Mouse (Mus musculus) forebrain, embryonic 15.5 days (tissue): Measurements from ENCODE around the gene Vps11. TPM values are rescaled to one million over a fixed set of nuclear protein-coding genes. Genes with fewer than 3 reads are reported as not detected.
A peak's percentile ranks its signal among the peaks of the same experiment; 100 is the strongest.
"Not testable (repeated sequence)": the region's sequence is repeated elsewhere in the genome, so short reads cannot be mapped to it uniquely, and the experiment has no call there.

Experiments
- ATAC-seq: fragments of 200-750 bp; cut with Nextera tagmentation; replicated peaks from 2 replicates; pipeline ENCODE4 v1.8.0; 2017; ENCODE audit warnings: mild to moderate bottlenecking, moderate TSS enrichment, moderate library complexity
- H3K27ac ChIP-seq: fragments of 300-500 bp; sonication (generic); replicated peaks from 2 replicates; pipeline ENCODE4 v1.5.1; 2015; ENCODE audit warnings: mild to moderate bottlenecking, inconsistent platforms
- H3K27me3 ChIP-seq: fragments of 300-500 bp; sonication (generic); 2 replicates; pipeline ENCODE4 v1.6.1; 2015; ENCODE audit warnings: inconsistent platforms
- H3K36me3 ChIP-seq: fragments of 300-500 bp; sonication (generic); 2 replicates; pipeline ENCODE4 v1.6.1; 2015; ENCODE audit warnings: mild to moderate bottlenecking, inconsistent platforms
- H3K4me1 ChIP-seq: fragments of 300-500 bp; sonication (generic); 2 replicates; pipeline ENCODE4 v1.6.1; 2015; ENCODE audit warnings: inconsistent platforms
- H3K4me2 ChIP-seq: fragments of 300-500 bp; sonication (generic); replicated peaks from 2 replicates; pipeline ENCODE4 v1.6.1; 2015; ENCODE audit warnings: mild to moderate bottlenecking, inconsistent platforms
- H3K4me3 ChIP-seq: fragments of 300-500 bp; sonication (generic); 2 replicates; pipeline ENCODE4 v1.5.1; 2015; ENCODE audit warnings: mild to moderate bottlenecking, inconsistent platforms
- H3K9ac ChIP-seq: fragments of 300-500 bp; sonication (generic); replicated peaks from 2 replicates; pipeline ENCODE4 v1.6.1; 2015; ENCODE audit warnings: mild to moderate bottlenecking, inconsistent platforms
- H3K9me3 ChIP-seq: fragments of 300-500 bp; sonication (generic); 2 replicates; pipeline ENCODE4 v1.6.1; 2016; ENCODE audit warnings: inconsistent platforms
- WGBS: fragments of 180-500 bp; shearing (Covaris S2); methylation state at CpG from one replicate; pipeline ENCODE4 v1.1.7; 2015; ENCODE audit warnings: mixed read lengths; 5-methylcytosine and 5-hydroxymethylcytosine counted together
- polyA plus RNA-seq: library from polyadenylated mRNA; unstranded; fragments of >200 nt; fragmentation: Nextera tagmentation; extraction: Ambion mirVana; gene quantifications from 2 replicates; pipeline ENCODE4 v1.2.1, GENCODE M21; 2015

Gene Vps11
- polyA plus RNA-seq, 1 experiment from 2014 or later, result 42.3 TPM

DNA sequence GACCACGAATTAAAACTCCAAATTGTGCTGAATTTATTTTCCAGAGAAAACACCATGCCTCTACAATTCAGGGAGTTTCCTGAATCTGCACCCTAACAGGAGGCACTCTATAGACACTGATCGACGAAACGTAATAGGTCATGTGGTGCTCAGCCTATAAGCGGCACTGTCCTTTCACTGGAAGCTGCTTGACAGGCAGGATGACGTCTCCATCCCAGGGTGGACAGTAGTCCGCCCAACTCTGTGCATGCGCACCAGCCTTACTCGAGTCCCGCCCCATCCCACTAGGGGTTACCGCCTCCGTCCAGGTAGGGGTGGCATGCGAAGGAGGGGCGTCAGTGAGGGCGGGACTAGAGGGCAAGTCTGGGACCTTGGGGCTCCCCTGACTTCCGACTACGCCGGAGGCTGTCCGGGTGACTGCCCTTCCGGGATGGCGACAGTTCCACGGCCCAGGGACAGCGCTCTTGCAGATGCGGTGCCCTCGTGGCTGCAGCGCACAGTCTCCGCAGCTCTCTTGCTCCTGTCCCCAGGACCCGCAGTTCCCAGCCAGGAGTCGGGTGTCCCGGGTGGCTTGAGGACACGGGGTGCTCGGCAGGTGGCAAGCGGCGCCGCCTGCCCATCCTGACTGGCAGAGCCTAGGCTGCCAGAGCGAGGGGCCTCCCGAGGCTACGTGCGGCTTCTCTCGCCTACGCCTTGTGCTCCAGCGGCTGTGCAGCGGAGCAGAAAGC, 35.4 kb upstream of the Vps11 start, which contains the start of gene Slc37a4:
Slc37a4 (plus strand) TSS at position 169 of the 728 bp plus-strand sequence.
- Histone ChIP-seq H3K27me3 (no peaks in the 10 kb centered on the region), H3K4me3 (peak within 1 kb of the TSS; percentile 61), H3K36me3 (peaks cover 18% of the 10 kb centered on the region), H3K4me2 (peak within 1 kb of the TSS; percentile 90), H3K9me3 (no peaks in the 10 kb centered on the region), H3K27ac (peak within 1 kb of the TSS; percentile 77), H3K4me1 (peaks cover 14% of the 10 kb centered on the region), H3K9ac (peak within 1 kb of the TSS; percentile 74)
- WGBS, result 0% methylated on average over 43 of the region's 43 CpGs
- peak; percentile 98 for ATAC-seq

DNA sequence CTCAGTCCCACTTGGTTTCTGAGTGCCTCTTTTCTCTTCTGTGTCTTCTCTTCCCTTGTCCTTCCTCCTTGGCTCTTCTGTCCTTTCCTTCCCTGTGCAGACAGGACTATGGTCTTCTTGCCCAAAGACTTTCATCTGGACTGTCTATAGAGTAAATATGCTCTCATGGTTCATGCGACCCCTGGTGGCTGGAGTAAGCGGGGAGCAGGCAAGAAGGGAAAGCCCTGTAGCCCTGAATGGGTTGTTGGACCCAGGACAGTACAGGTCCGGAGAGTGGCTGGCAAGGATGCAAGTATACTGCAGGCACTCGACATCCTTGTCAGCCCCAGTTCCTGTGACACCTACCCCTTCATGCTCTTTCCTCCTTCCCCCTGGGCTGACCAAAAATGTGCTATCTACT, 30.0 kb upstream of the Vps11 start:
- H3K4me1 ChIP-seq, result no peaks in the 10 kb centered on the region
- peaks cover 44% of the 10 kb centered on the region for H3K36me3 ChIP-seq
- H3K27ac ChIP-seq, result no peak overlapping the region
- no peak; the same call in 1 of the 2 replicates for ATAC-seq
- H3K27me3 ChIP-seq, result no peaks in the 10 kb centered on the region
- no peaks in the 10 kb centered on the region for H3K9me3 ChIP-seq
- H3K4me2 ChIP-seq, result no peak overlapping the region
- H3K4me3 ChIP-seq, result no peak overlapping the region
- H3K9ac ChIP-seq, result no peak overlapping the region
- WGBS, result 40% methylated on average over 4 of the region's 4 CpGs

DNA sequence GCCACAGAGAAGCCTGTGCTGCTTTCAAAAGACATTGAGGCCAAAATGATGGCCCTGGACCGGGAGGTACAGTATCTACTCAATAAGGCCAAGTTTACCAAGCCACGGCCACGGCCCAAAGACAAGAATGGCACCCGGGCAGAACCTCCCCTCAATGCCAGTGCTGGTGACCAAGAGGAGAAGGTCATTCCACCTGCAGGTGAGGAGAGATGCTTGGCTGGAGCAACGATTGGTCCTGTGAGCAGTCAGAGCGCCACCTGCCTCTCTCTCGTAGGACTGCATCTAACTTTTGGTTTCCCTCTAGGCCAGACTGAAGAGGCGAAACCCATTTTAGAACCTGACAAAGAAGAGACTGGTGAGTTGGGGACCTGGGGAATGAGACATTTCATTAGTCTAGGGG, 27.8 kb upstream of the Vps11 start:
- no peak overlapping the region for H3K9ac ChIP-seq
- no peak for ATAC-seq
- H3K4me1 ChIP-seq, result no peaks in the 10 kb centered on the region
- H3K27me3 ChIP-seq, result no peaks in the 10 kb centered on the region
- 60% methylated on average over 8 of the region's 8 CpGs for WGBS
- no peak overlapping the region for H3K27ac ChIP-seq
- H3K9me3 ChIP-seq, result no peaks in the 10 kb centered on the region
- peaks cover 66% of the 10 kb centered on the region for H3K36me3 ChIP-seq
- no peak overlapping the region for H3K4me3 ChIP-seq
- no peak overlapping the region for H3K4me2 ChIP-seq

DNA sequence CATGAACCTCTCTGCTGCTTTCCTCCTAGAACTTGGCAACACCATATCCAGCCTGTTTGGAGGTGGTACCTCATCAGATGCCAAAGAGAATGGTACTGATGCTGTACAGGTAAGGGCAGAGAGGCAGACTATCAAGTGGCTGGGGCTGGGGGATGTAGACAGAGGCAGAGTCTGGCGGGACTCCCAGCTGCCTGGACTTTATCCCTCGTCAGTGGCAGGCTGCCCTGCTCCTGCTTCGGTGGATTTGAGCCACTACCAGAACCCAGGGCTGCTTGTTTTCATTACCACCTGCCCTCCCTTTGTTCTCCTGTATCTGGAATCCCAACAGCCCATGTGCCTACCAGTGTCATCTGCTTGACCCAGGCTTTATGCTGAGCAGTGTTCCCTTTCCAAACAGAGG, 25.8 kb upstream of the Vps11 start:
- H3K4me3 ChIP-seq, result no peak overlapping the region
- ATAC-seq, result no peak
- no peak overlapping the region for H3K9ac ChIP-seq
- no peaks in the 10 kb centered on the region for H3K9me3 ChIP-seq
- no peak overlapping the region for H3K4me2 ChIP-seq
- 72% methylated on average over 3 of the region's 3 CpGs for WGBS
- no peaks in the 10 kb centered on the region for H3K27me3 ChIP-seq
- no peak overlapping the region for H3K27ac ChIP-seq
- H3K4me1 ChIP-seq, result no peaks in the 10 kb centered on the region
- peaks cover 87% of the 10 kb centered on the region for H3K36me3 ChIP-seq

DNA sequence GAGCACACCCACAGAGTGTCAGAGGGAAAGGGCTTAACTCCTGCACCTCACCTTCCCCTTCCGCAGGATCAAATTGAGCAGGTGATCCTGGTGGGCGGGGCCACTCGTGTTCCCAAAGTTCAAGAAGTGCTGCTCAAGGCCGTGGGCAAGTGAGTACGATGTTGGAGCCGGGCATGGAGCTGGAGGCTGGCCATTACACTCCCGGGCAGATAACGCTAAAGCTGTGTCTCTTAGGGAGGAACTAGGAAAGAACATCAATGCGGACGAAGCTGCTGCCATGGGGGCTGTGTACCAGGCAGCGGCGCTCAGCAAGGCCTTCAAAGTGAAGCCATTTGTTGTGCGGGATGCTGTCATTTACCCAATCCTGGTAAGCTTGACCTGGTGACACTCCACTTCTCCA, 23.1 kb upstream of the Vps11 start:
- Histone ChIP-seq H3K4me2 (no peak overlapping the region), H3K27ac (no peak overlapping the region), H3K36me3 (peaks cover 87% of the 10 kb centered on the region), H3K4me1 (peaks cover 17% of the 10 kb centered on the region), H3K9ac (no peak overlapping the region), H3K4me3 (no peak overlapping the region), H3K9me3 (no peaks in the 10 kb centered on the region), H3K27me3 (no peaks in the 10 kb centered on the region)
- ATAC-seq, result no peak
- 94% methylated on average over 13 of the region's 13 CpGs for WGBS

DNA sequence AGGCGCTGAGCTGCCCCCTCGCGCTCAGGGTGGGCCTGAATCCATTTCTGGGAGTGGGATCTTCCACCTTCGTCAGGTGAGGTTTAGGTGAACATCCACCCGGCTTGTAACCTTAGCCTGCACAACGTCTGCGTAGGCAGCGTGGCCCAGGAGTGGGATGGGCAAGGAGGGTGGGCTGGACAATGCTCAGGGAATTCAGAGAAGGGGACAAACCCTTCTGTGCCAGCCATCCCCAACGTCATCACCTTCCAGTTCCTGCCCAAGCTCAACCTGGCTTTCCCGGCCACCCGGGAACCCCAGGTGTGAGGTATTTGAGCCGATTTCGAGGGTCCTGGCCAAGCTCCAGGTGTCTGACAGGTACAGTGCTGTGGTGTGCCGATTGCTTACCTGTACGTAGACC, 18.4 kb upstream of the Vps11 start:
- H3K4me3 ChIP-seq, result peak overlapping the region; percentile 89
- 7% methylated on average over 15 of the region's 15 CpGs for WGBS
- peak; percentile 44 for ATAC-seq
- H3K36me3 ChIP-seq, result peaks cover 41% of the 10 kb centered on the region
- peak overlapping the region; percentile 93 for H3K9ac ChIP-seq
- H3K4me1 ChIP-seq, result peaks cover 23% of the 10 kb centered on the region
- no peaks in the 10 kb centered on the region for H3K27me3 ChIP-seq
- no peaks in the 10 kb centered on the region for H3K9me3 ChIP-seq
- H3K4me2 ChIP-seq, result peak overlapping the region; percentile 84
- H3K27ac ChIP-seq, result peak overlapping the region; percentile 87

DNA sequence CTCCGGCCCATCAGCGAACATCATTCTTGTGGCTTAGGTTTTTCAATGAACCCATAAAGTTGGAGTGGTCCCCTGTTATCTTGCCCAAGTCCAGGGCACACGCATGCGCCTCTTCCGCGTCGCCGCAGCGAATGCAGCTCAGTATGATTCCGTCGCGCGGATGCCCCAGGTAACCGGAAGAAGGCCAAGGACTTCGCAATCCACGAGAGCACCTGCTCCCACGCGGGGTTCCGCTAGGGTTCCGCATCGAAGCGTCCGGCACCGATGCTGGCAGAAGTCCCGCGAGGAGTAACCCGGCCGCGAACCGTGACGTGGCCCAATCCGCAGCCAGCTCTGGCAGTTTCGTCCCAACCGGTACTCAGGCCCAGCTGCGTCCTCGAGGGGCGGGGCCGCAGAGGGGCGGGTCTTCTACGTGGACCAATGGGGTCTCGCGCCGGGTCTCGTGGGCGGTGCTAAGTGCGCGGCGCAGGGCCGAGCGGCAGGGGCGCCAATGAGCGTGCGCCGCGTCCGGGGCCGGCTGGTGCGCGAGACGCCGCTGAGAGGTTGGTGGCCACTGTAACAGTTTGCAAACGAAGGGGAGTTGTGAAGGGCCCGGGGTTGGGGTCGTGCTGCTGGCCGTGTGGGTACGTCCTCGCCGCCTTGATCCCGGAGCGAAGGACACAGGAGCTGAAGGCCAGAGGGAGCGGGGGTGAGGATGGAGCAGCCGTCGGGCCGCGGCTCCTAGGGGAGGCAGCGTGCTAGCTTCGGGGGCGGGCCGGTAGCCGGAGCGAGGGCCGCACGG, 17.8 kb upstream of the Vps11 start, which contains the start of gene Hyou1:
Hyou1 (plus strand) TSS at position 437 of the 781 bp plus-strand sequence.
- Histone ChIP-seq H3K4me1 (peaks cover 23% of the 10 kb centered on the region), H3K36me3 (peaks cover 34% of the 10 kb centered on the region), H3K27ac (peak within 1 kb of the TSS; percentile 93), H3K27me3 (no peaks in the 10 kb centered on the region), H3K9ac (peak within 1 kb of the TSS; percentile 93), H3K9me3 (no peaks in the 10 kb centered on the region), H3K4me2 (peak within 1 kb of the TSS; percentile 84), H3K4me3 (peak within 1 kb of the TSS; percentile 89)
- peak; percentile 99 for ATAC-seq
- under 1% methylated on average over 83 of the region's 83 CpGs for WGBS

DNA sequence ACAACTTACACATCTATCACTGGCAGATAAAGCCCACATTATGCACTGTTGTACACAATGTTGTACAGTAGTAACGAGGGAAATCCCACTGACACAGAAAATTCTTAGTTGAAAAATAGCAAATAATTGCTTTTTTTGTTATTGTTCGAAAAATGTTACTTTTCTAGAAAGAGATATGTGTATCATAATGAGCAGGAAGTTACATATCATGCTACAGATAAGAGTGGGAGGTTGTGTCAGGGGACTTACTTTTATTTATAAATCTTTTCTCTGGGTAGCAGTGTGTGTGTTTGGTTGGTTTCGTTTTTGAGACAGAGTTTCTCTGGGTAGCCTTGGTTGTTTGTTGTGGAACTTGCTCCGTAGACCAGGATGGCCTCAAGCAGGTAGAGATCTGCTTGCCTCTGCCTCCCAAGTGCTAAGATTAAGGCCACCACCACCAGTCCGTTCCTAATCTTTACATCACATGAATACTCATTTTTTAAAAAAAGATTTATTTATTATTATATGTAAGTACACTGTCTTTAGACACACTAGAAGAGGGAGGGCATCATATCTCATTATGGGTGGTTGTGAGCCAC, 16.8 kb upstream of the Vps11 start:
- H3K4me1 ChIP-seq, result peaks cover 23% of the 10 kb centered on the region
- peak overlapping the region; percentile 89 for H3K4me3 ChIP-seq
- 89% methylated on average over 5 of the region's 5 CpGs for WGBS
- peak overlapping the region; percentile 93 for H3K9ac ChIP-seq
- H3K9me3 ChIP-seq, result no peaks in the 10 kb centered on the region
- peak overlapping the region; percentile 84 for H3K4me2 ChIP-seq
- H3K27me3 ChIP-seq, result no peaks in the 10 kb centered on the region
- peak overlapping the region; percentile 93 for H3K27ac ChIP-seq
- peaks cover 24% of the 10 kb centered on the region for H3K36me3 ChIP-seq
- ATAC-seq, result no peak

DNA sequence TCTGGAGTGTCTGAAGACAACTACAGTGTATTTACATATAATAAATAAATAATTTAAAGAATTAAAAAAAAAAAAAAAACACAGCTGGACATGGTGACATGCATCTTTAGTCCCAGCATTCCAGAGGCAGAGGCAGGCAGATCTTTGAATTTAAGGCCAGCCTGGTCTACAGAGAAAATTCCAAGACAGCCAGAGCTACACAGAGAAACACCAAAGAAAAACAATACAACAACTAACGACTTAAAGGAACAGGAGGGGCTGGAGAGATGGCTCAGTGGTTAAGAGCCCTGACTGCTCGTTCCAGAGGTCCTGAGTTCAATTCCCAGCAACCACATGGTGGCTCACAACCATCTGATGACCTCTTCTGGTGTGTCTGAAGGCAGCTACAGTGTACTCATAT, 15.9 kb upstream of the Vps11 start:
- H3K4me2 ChIP-seq, H3K9me3 ChIP-seq, H3K4me3 ChIP-seq, ATAC-seq, H3K27ac ChIP-seq, H3K9ac ChIP-seq, H3K27me3 ChIP-seq: not testable (repeated sequence)
- Histone ChIP-seq H3K4me1 (peaks cover 23% of the 10 kb centered on the region), H3K36me3 (peaks cover 15% of the 10 kb centered on the region)
- WGBS, result 80% methylated on average over 2 of the region's 2 CpGs

DNA sequence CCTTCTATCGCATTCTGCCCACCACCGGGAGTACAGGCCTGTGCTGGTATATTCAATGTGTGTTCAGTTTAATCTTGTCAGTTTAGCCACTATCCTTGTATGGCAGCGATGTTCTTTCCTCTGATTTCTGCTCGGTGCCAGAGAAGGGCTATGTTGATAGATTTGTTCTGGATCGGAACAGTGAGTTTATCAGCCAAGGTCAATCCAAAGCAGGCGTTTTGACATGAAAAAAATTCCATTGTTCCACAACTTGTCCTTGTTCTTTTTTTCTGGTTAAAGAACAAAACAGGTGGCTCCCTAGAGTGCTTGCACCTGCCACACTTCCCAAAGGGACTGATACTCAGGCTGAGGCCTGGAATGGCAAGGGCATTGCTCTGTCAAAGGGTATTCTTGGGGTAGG, 14.7 kb upstream of the Vps11 start:
- no peak overlapping the region for H3K4me2 ChIP-seq
- ATAC-seq, result no peak
- peaks cover 3% of the 10 kb centered on the region for H3K36me3 ChIP-seq
- no peak overlapping the region for H3K27ac ChIP-seq
- no peak overlapping the region for H3K4me3 ChIP-seq
- no peaks in the 10 kb centered on the region for H3K27me3 ChIP-seq
- peaks cover 20% of the 10 kb centered on the region for H3K4me1 ChIP-seq
- no peak overlapping the region for H3K9ac ChIP-seq
- no peaks in the 10 kb centered on the region for H3K9me3 ChIP-seq
- WGBS, result 87% methylated on average over 6 of the region's 6 CpGs

DNA sequence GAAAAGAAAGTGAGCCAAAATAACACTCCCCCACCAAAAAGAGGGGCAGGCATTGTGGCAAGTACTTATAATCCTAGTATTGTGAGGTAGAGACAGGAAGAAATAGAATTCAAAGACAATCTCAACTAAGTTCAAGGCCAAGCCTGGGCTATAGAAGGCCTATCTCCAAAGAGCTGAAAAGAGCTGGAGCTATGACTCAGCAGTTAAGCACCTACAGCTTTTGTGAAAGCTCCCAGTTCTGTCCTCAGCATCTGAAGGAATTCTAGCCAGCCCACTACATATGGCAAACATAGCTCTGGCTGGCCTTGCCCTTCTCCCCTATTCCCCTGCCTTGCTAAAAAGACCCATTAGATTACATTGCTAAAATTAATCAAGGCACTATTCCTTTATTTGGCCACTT, 11.9 kb upstream of the Vps11 start:
- no peaks in the 10 kb centered on the region for H3K9me3 ChIP-seq
- peaks cover 2% of the 10 kb centered on the region; the same call in 1 of the 2 replicates for H3K4me1 ChIP-seq
- H3K9ac ChIP-seq, result no peak overlapping the region
- H3K4me3 ChIP-seq, result no peak overlapping the region
- no peak overlapping the region for H3K27ac ChIP-seq
- no peaks in the 10 kb centered on the region for H3K27me3 ChIP-seq
- no peak overlapping the region for H3K4me2 ChIP-seq
- no peaks in the 10 kb centered on the region for H3K36me3 ChIP-seq
- ATAC-seq, result no peak

DNA sequence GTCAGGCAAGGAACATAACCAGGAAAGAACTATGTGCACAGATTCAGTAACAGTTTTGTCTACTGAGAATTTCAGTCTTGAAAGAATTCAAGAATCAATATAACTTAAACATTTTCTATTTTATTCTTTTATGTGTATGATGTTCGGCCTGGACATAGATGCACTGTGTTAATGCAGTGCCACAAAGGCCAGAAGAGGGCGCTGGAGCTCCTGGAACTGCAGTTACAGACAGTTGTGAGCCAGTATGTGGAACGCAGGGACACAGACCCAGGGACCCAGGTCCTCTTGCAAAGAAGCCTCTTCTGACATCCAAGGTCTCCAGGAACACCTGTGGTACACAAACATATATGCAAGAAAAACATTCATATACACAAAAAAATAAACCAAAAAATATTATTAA, 3.0 kb upstream of the Vps11 start:
- no peak overlapping the region for H3K4me2 ChIP-seq
- 59% methylated on average over 3 of the region's 3 CpGs for WGBS
- no peak overlapping the region for H3K4me3 ChIP-seq
- H3K9ac ChIP-seq, result no peak overlapping the region
- H3K36me3 ChIP-seq, result peaks cover 5% of the 10 kb centered on the region
- H3K4me1 ChIP-seq, result peaks cover 13% of the 10 kb centered on the region
- H3K27me3 ChIP-seq, result no peaks in the 10 kb centered on the region
- H3K27ac ChIP-seq, result no peak overlapping the region
- ATAC-seq, result no peak
- no peaks in the 10 kb centered on the region for H3K9me3 ChIP-seq
